Mouse (Mus musculus) embryonic facial prominence, embryonic 13.5 days (tissue): ENCODE results near the gene Noxred1. TPM values are rescaled to one million over a fixed set of nuclear protein-coding genes. Genes with fewer than 3 reads are reported as not detected.

ENCODE experiments used
- ATAC-seq: fragments of 200-750 bp; cut with Nextera tagmentation; 2 replicates; pipeline ENCODE4 v1.8.0; 2017; ENCODE audit warnings: low read depth; ENCODE audit not compliant: insufficient number of reproducible peaks, insufficient read depth, low FRiP score, low TSS enrichment
- H3K27ac ChIP-seq: fragments of 300-500 bp; sonication (generic); 2 replicates; pipeline ENCODE4 v1.5.1; 2015; ENCODE audit warnings: moderate library complexity, mild to moderate bottlenecking, inconsistent platforms
- H3K27me3 ChIP-seq: fragments of 300-500 bp; sonication (generic); 2 replicates; pipeline ENCODE4 v1.6.1; 2015; ENCODE audit warnings: mild to moderate bottlenecking, inconsistent platforms
- H3K36me3 ChIP-seq: fragments of 300-500 bp; sonication (generic); 2 replicates; pipeline ENCODE4 v1.6.1; 2015; ENCODE audit warnings: mild to moderate bottlenecking, inconsistent platforms
- H3K4me1 ChIP-seq: fragments of 300-500 bp; sonication (generic); 2 replicates; pipeline ENCODE4 v1.6.1; 2015; ENCODE audit warnings: inconsistent platforms
- H3K4me2 ChIP-seq: fragments of 300-500 bp; sonication (generic); 2 replicates; pipeline ENCODE4 v1.6.1; 2015; ENCODE audit warnings: moderate library complexity, mild to moderate bottlenecking, inconsistent platforms
- H3K4me3 ChIP-seq: fragments of 300-500 bp; sonication (generic); 2 replicates; pipeline ENCODE4 v1.5.1; 2015; ENCODE audit warnings: mild to moderate bottlenecking, inconsistent platforms
- H3K9ac ChIP-seq: fragments of 300-500 bp; sonication (generic); 2 replicates; pipeline ENCODE4 v1.6.1; 2015; ENCODE audit warnings: mild to moderate bottlenecking, inconsistent platforms
- H3K9me3 ChIP-seq: fragments of 300-500 bp; sonication (generic); 2 replicates; pipeline ENCODE4 v1.6.1; 2016; ENCODE audit warnings: inconsistent platforms
- WGBS: fragments of 180-500 bp; shearing (Covaris S2); methylation state at CpG from one replicate; pipeline ENCODE4 v1.1.7; 2015; ENCODE audit warnings: mixed read lengths; 5-methylcytosine and 5-hydroxymethylcytosine counted together
- microRNA-seq: library from miRNA; unstranded; fragments of <30 nt; microRNA quantifications from one replicate; pipeline ENCODE4, GENCODE M21; 2016
- polyA plus RNA-seq: library from polyadenylated mRNA; unstranded; fragments of >200 nt; fragmentation: Nextera tagmentation; extraction: Ambion mirVana; gene quantifications from 2 replicates; pipeline ENCODE4 v1.2.1, GENCODE M21; 2015

Noxred1 gene
- polyA plus RNA-seq, 1 experiment from 2014 or later: 0.32 TPM

- Histone ChIP-seq H3K36me3 (no peaks in the 10 kb centered on the region), H3K4me1 (peaks cover 12% of the 10 kb centered on the region), H3K4me3 (no peak overlapping the region), H3K9me3 (no peaks in the 10 kb centered on the region), H3K9ac (no peak overlapping the region), H3K27ac (no peak overlapping the region), H3K27me3 (no peaks in the 10 kb centered on the region), H3K4me2 (no peak overlapping the region)
- no peak for ATAC-seq
Measured at GRCm38 (mm10) chr12:87196310-87196709, 42.2 kb downstream of the Noxred1 start.

GRCm38 (mm10) chr12:87195069-87195468, 43.5 kb downstream of the Noxred1 start:
- no peak overlapping the region for H3K9ac ChIP-seq
- H3K27ac ChIP-seq: no peak overlapping the region
- no peak overlapping the region for H3K4me2 ChIP-seq
- no peak overlapping the region for H3K4me3 ChIP-seq
- H3K4me1 ChIP-seq: peaks cover 12% of the 10 kb centered on the region
- H3K27me3 ChIP-seq: no peaks in the 10 kb centered on the region
- H3K9me3 ChIP-seq: no peaks in the 10 kb centered on the region
- no peaks in the 10 kb centered on the region for H3K36me3 ChIP-seq
- WGBS: 80% methylated on average over 1 of the region's 1 CpGs
- no peak for ATAC-seq

- H3K9me3 ChIP-seq: no peaks in the 10 kb centered on the region
- no peaks in the 10 kb centered on the region for H3K36me3 ChIP-seq
- H3K4me3 ChIP-seq: no peak overlapping the region
- H3K9ac ChIP-seq: no peak overlapping the region
- H3K4me2 ChIP-seq: no peak overlapping the region
- WGBS: 90% methylated on average over 3 of the region's 3 CpGs
- no peak for ATAC-seq
- H3K27me3 ChIP-seq: no peaks in the 10 kb centered on the region
- peaks cover 6% of the 10 kb centered on the region; the same call in 1 of the 2 replicates for H3K4me1 ChIP-seq
- no peak overlapping the region for H3K27ac ChIP-seq
Measured at GRCm38 (mm10) chr12:87193008-87193407, 45.5 kb downstream of the Noxred1 start.

GRCm38 (mm10) chr12:87177631-87178030, 60.9 kb downstream of the Noxred1 start:
- Histone ChIP-seq H3K36me3 (peaks cover 6% of the 10 kb centered on the region; the same call in 1 of the 2 replicates), H3K9ac (no peak overlapping the region), H3K4me1 (peaks cover 33% of the 10 kb centered on the region), H3K4me3 (no peak overlapping the region), H3K9me3 (no peaks in the 10 kb centered on the region), H3K27ac (no peak overlapping the region), H3K4me2 (no peak overlapping the region), H3K27me3 (peaks cover 4% of the 10 kb centered on the region; the same call in 1 of the 2 replicates)
- ATAC-seq: no peak
- WGBS: 91% methylated on average over 4 of the region's 4 CpGs

- Histone ChIP-seq H3K4me2 (peak overlapping the region; percentile 5; the same call in 1 of the 2 replicates), H3K36me3 (peaks cover 29% of the 10 kb centered on the region), H3K27me3 (peaks cover 8% of the 10 kb centered on the region), H3K27ac (peak overlapping the region; percentile 81), H3K4me3 (no peak overlapping the region), H3K9ac (0 out of 2 replicates have a peak overlapping the region, but pooled peaks have one; percentile 51), H3K9me3 (no peaks in the 10 kb centered on the region), H3K4me1 (peaks cover 36% of the 10 kb centered on the region)
- 29% methylated on average over 4 of the region's 4 CpGs for WGBS
- ATAC-seq: peak; percentile 75
Measured at GRCm38 (mm10) chr12:87175194-87175946, 63.2 kb downstream of the Noxred1 start.

Small RNAs within 50 kb of the gene (microRNA-seq; reads per million reads assigned to microRNA genes)
- gene Gm47293: not detected

Other genes starting within 250 kb of the Noxred1 start
- gene Zdhhc22, start 248.3 kb downstream of the Noxred1 start, polyA plus RNA-seq: 0.12 and 0.15 TPM in 2 replicates
- 0.17 TPM in 1 of 2 replicates, not detected in the other for gene Tmem63c, start 217.4 kb downstream of the Noxred1 start, polyA plus RNA-seq
- gene Ngb, start 136.2 kb downstream of the Noxred1 start, polyA plus RNA-seq: 0.33 and 0.38 TPM in 2 replicates
- gene Gstz1, start 91.6 kb downstream of the Noxred1 start, polyA plus RNA-seq: 29.1 and 32.1 TPM in 2 replicates
- gene Pomt2, start 90.8 kb downstream of the Noxred1 start, polyA plus RNA-seq: 14.3 and 14.4 TPM in 2 replicates
- 1.5 and 2.4 TPM in 2 replicates for gene Samd15, start 39.0 kb downstream of the Noxred1 start, polyA plus RNA-seq
- gene Tmed8, start 38.3 kb downstream of the Noxred1 start, polyA plus RNA-seq: 2.0 and 2.4 TPM in 2 replicates
- 49.6 and 52.1 TPM in 2 replicates for gene Vipas39, start 27.5 kb upstream of the Noxred1 start, polyA plus RNA-seq
- gene Ahsa1, start 27.7 kb upstream of the Noxred1 start, polyA plus RNA-seq: 210 and 231 TPM in 2 replicates
- 1.1 and 1.6 TPM in 2 replicates for gene Ism2, start 61.0 kb upstream of the Noxred1 start, polyA plus RNA-seq
- 70.5 and 76.3 TPM in 2 replicates for gene Sptlc2, start 149.6 kb upstream of the Noxred1 start, polyA plus RNA-seq
- 336 and 343 TPM in 2 replicates for gene Slirp, start 205.2 kb upstream of the Noxred1 start, polyA plus RNA-seq
- 65.9 and 76.1 TPM in 2 replicates for gene Alkbh1, start 205.3 kb upstream of the Noxred1 start, polyA plus RNA-seq
- gene Snw1, start 233.5 kb upstream of the Noxred1 start, polyA plus RNA-seq: 139 and 148 TPM in 2 replicates